Mouse (Mus musculus): ENCODE measurements around the gene Basp1. TPM values are rescaled to one million over a fixed set of nuclear protein-coding genes. Genes with fewer than 3 reads are reported as not detected.

The Basp1 gene
- total RNA-seq, 2 experiments from 2014 or later = 576 to 634 TPM

DNA sequence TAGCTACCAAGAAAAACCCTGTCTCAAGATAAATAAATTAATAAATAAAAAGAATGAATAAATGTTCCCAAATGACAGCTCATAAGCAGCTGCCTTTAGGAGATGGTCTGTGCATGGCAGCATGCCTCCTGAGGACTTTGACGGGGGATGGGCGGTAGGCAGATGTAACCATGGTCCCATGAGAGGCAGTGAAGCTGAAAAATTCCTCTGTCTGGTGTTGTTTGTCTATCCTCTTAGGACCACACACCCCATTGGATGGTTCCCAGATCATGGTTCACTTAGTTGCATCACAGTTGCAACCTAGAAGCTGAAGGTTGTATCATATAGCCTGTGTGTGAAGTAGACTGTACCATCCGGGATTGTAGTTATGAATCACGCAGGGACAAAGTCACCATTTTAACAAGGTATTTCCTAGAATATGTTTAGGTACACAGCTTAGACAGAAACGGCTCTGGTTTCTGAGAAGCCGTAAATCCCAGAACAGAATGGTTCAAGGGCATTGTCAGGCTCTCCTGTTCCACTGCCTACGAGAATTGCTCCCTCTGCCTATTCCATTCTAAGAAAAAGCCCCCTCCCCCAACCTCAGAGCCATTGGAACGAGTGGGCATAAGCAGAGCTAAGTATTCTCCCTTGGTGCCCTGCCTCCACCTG is 29.7 kb upstream of the Basp1 start:
- H3K4me3 ChIP-seq = no peak overlapping the region
- no peak for TF ChIP-seq CTCF (conservative IDR thresholded peaks at IDR 0.05)
- no peak for DNase-seq (ENCODE audit: low spot score in 2 of 2)
- H3K27ac ChIP-seq = no peak overlapping the region

DNA sequence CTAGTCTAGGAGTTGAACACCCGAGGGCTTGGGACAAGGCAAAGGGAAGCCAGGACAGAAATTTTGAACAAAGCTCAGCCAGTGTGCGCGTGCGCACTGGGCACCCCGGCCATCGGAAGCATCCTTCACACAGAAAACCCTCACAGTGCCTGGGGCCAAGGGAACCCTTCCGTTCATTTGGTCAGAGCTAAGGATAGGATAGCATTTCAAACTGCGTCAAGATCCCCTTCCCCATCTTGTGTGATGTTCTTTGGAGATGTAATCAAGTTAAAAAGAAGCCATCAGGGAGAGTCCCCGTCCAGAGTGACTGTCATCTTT is 28.3 kb upstream of the Basp1 start:
- Histone ChIP-seq H3K27ac (peak overlapping the region; percentile 15; the same call in 1 of the 2 replicates), H3K4me3 (no peak overlapping the region)
- TF ChIP-seq CTCF (conservative IDR thresholded peaks at IDR 0.05) = no peak
- no peak for DNase-seq (ENCODE audit: low spot score in 2 of 2)

DNA sequence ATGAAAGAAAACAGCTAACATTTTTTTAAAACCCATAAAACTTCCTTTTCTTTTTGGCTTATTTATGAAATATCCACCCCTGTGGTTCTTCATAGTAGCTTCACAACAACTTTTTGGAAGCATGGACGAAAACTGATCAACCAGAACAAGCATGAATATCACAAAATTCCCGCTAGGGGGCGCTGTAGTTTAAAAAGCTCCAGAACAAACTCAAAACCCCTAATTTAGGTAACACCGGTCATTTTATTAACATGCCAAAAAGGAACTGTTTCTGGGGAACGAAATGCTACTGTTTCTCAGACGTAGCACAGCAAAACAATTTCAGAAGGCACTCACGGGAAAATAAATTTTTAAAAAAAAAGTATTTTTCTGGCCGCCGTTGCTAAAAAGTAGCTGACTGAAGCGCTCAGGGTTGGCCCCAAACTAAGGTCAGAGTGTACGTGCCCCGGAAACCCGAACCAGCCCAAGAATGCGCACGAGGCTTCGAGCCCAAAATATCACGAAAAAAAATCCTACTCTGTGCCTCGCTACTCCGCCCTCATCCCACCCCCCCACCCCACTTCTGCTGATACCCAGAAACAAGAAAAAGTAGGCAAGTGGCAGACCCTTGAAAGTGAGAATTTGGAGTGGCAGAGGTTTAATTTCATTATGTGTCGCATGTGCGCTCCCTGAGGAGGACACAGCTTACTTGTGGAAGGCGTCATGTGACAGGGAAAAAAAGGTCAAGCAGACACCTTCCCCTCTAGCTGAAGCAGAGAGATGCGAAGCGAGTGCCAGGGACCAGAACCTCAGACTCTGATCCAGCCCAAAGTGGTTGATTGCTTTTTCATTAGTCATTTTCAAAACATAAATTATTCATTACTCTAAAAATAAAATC is 27.7 kb upstream of the Basp1 start:
- peak overlapping the region; percentile 15; the same call in 1 of the 2 replicates for H3K27ac ChIP-seq
- peak; percentile 85 for TF ChIP-seq CTCF (conservative IDR thresholded peaks at IDR 0.05)
- peak overlapping the region; percentile 19; the same call in 1 of the 2 replicates for H3K4me3 ChIP-seq
- peak; percentile 34 to 72 for DNase-seq (ENCODE audit: low spot score in 2 of 2)

DNA sequence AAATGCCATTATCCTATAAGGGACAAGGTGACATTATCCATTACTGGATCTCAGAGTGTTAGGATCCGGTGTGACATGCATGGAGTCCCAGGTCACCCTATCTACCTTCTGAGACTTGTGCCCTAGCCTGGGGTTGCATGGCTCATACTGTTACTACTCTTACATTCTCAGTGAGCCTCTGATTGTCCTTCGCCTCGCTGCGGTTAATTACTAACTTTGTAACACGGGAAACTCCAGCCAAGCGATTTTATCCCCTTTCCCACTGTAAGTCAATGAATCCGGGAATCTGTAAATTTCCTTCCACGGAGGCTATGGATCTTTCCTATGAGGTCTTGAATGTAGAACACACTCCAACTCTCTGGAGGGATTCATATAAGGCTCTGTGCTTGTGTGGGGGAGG is 26.8 kb upstream of the Basp1 start:
- Histone ChIP-seq H3K27ac (no peak overlapping the region), H3K4me3 (no peak overlapping the region)
- no peak for TF ChIP-seq CTCF (conservative IDR thresholded peaks at IDR 0.05)
- no peak for DNase-seq (ENCODE audit: low spot score in 2 of 2)

DNA sequence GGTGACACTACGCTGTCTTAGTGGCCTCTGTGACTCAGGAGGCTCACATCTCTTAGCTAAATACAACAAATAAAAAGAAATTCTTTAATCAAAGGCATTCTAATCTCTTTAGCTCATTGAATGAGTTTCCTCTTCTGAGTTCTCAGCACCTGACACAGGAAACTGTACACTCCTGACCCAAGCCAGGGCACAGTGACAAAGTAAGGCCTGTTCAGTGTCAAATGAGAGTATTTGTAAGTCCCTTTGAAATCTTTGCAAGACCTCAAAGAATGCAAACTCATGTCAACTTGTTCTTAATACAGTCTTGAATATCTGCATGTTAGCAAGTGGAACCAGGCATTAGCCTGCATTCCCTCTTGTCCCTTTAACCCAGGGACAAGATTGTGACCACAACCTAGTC is 18.8 kb upstream of the Basp1 start:
- Histone ChIP-seq H3K27ac (no peak overlapping the region), H3K4me3 (no peak overlapping the region)
- DNase-seq (ENCODE audit: low spot score in 2 of 2) = no peak
- no peak for TF ChIP-seq CTCF (conservative IDR thresholded peaks at IDR 0.05)

DNA sequence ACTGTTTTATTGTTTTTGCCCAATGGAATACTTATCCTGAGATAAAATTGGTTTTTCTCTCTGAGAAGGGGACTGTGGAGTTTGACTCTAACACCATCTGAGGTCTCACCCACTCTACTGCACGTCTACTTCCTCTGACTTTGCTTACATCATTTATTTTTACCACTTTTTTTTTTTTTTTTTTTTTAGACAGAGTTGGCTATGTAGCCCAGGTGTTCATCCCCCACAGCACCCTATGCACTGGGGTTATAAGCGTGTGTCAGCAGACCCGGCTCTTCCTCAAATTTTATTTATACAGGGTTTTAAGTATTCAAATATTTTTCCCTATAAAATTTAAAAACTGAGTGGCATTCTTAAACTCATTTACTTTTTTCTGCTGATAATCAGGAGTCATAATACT is 16.6 kb upstream of the Basp1 start:
- TF ChIP-seq CTCF (conservative IDR thresholded peaks at IDR 0.05) = no peak
- H3K4me3 ChIP-seq = no peak overlapping the region
- DNase-seq (ENCODE audit: low spot score in 2 of 2) = no peak
- H3K27ac ChIP-seq = no peak overlapping the region

DNA sequence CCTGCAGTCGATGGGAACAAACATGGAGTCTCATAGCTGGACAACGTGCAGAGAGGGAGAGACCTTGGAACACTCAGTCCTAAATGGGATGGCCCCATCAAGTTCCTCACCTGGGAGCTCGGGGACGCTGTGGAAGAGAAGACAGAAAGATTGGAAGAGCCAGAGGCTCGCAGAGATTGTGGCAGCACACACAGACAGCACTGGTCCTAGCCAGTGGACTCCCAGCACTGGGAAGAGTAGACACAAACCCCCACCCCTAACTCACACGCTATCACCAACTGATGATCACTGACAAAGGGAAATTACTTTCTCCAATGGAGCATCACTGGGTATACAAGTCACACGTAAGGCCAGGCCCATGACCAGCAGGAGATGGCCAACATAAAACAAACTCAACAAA is 15.4 kb upstream of the Basp1 start:
- DNase-seq (ENCODE audit: low spot score in 2 of 2) = no peak
- no peak overlapping the region for H3K27ac ChIP-seq
- TF ChIP-seq CTCF (conservative IDR thresholded peaks at IDR 0.05) = no peak
- no peak overlapping the region for H3K4me3 ChIP-seq

DNA sequence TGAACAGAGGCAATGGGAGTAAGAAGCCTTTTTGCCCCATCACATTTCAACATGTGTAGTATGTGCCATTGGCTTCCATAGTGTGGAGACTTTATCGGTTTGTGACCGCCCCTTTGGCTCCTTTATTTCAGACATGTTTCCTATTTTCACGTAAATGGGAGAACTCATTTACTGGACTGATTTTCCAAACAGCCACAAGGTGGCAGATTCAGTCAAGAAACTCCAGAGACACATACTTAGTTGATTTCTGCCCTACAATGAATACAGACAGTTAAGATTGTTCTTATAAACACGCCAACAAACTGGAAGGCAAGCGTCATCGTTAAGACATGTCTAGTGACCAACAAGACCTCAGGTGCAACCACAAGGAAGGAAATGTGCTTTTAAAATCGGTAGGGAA is 15.0 kb upstream of the Basp1 start:
- peak; percentile 89 for TF ChIP-seq CTCF (conservative IDR thresholded peaks at IDR 0.05)
- DNase-seq (ENCODE audit: low spot score in 2 of 2) = peak; percentile 25 to 32
- H3K27ac ChIP-seq = no peak overlapping the region

DNA sequence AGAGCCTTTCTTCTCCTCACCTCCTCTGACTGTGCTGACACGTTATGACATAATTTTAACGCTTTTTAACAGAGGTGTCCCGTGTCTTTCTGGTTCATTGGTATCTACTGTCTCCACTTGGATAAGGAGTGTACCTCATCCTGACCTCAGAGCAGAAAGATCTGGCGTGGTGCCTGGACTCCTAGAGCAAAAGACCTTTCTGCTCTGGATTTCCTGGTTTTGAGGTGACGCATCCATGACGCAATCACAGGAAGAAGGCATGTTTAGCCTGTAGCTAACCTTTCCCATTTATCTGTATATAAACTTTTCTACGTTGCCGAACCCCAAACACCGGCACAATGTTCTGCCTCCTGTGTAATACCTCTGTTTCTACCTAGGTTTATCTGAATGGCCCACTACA is 6.7 kb upstream of the Basp1 start:
- H3K4me3 ChIP-seq = no peak overlapping the region
- H3K27ac ChIP-seq = no peak overlapping the region
- no peak for TF ChIP-seq CTCF (conservative IDR thresholded peaks at IDR 0.05)
- DNase-seq (ENCODE audit: low spot score in 2 of 2) = no peak

More for the DNA sequence above, 15.0 kb upstream of the Basp1 start:
- H3K4me3 ChIP-seq = no peak overlapping the region

DNA sequence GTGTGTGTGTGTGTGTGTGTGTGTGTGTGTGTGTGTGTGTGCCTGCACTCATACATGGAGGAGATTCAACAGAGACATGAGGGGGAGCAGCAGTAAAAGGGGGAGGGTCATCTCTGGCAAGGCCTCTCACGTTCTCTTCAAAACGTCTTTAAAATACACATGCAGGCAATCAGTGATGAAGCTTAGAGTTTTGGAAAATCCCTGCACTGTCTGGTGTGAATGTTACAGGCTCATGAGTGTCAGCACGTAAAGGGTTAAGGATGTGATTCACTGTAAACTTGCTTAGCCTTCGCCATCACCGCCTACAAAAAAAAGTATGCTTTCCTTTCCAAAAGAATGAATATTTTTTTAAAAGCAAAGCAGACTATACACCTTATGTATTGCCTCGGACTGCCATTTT is 2.8 kb upstream of the Basp1 start:
- no peak for DNase-seq (ENCODE audit: low spot score in 2 of 2)
- no peak overlapping the region for H3K27ac ChIP-seq
- no peak overlapping the region for H3K4me3 ChIP-seq
- TF ChIP-seq CTCF (conservative IDR thresholded peaks at IDR 0.05) = no peak

DNA sequence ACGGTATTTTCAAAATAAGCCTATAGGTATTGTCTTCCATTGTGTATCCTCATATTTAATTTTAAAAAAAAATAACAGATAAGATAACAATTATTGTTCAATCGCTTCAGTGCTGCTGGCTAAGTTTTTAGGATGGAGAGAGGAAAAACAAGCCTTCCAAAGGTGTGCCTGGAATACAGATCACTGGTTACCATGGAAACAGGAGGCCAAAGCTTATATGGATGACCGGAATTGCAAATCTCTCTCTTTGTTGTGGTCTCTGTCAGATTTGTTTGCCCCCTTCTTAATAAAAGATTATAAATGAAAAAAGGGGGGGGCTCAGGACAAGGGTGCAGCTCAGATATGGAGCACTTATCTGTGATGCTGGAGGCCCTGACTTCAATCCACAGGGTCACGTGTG is 2.4 kb upstream of the Basp1 start:
- Histone ChIP-seq H3K27ac (peak overlapping the region; percentile 67; the same call in 1 of the 2 replicates), H3K4me3 (peak overlapping the region; percentile 66)
- no peak for DNase-seq (ENCODE audit: low spot score in 2 of 2)
- TF ChIP-seq CTCF (conservative IDR thresholded peaks at IDR 0.05) = no peak

DNA sequence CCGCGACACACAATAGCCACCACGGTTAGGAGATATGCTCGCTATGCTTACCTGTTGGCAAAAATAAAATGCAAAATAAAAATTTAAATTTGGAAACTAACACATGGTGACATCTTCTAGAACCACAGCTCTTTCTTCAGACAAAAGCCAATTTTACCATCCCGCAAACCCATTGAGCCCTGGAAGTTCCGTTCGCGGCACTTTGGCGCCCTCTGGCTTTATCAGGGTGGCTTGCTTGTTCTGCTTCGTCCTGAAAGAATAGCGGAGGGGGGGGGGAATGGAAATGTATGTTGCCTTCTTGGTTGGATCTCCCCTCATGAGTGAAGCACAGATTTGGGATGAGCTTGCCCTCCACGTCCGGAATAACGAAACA is 1.2 kb upstream of the Basp1 start:
- H3K27ac ChIP-seq = peak overlapping the region; percentile 99
- TF ChIP-seq CTCF (conservative IDR thresholded peaks at IDR 0.05) = peak; percentile 79

DNA sequence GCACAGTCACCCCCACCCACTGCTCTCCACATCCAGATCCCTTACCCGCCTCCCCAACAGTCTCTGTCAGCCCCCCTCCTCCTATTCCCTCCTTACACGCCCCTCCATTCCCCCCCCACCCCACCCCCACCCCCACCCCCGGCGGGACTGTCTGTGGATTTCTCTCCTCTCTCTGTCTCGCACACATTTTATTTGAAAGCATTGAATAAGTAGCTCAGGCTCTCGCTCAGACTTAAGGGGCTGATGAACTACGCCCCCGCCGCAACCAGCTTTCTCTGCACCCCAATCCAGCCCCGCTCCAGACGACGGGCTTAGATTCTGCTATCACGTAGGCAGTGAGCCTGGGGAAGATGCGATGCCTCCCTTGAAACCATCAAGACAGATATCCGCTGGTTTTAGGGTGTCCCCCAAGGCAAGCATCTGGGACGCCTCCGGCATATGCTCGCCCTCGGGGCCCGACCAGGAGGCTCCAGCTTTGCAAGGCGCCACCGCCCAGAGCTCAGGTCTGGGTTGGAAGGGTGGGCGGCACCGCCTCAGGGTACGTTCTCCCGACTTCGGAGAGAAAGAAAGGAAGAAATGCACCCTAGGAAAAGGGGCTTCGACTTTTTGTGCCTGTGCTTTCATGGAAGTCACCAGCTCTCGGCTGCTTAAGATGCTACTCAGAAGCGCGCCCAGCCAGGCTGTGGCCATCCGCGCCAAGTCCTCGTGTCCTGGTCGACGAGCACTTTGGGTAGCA is 615 bp upstream of the Basp1 start:
- Histone ChIP-seq H3K27ac (peak overlapping the region; percentile 99), H3K4me3 (peak overlapping the region; percentile 91)
- DNase-seq (ENCODE audit: low spot score in 2 of 2) = peak; percentile 55
- no peak for TF ChIP-seq CTCF (conservative IDR thresholded peaks at IDR 0.05)

More for the DNA sequence above, 1.2 kb upstream of the Basp1 start:
- peak overlapping the region; percentile 66 for H3K4me3 ChIP-seq
- peak; percentile 89 to 94 for DNase-seq (ENCODE audit: low spot score in 2 of 2)
